Mouse (Mus musculus): ENCODE results near the gene Hyal6. TPM values are rescaled to one million over a fixed set of nuclear protein-coding genes. Genes with fewer than 3 reads are reported as not detected.

Hyal6 gene
- not detected in 2 replicates for polyA plus RNA-seq (2016; fragmentation: Nextera tagmentation; extraction: Ambion mirVana)

- H3K4me1 ChIP-seq (replicated peaks): no peaks in the 10 kb centered on the region
- H3K4me3 ChIP-seq (replicated peaks): no peak within 1 kb of the TSS
- H3K9me3 ChIP-seq: no peaks in the 10 kb centered on the region
- WGBS: 83% methylated on average over 3 of the region's 3 CpGs
- no peak within 1 kb of the TSS for H3K27ac ChIP-seq
- no peak for ATAC-seq (ENCODE audit: insufficient number of reproducible peaks, insufficient read depth, low FRiP score, low TSS enrichment, low read depth)
- H3K4me2 ChIP-seq: no peak within 1 kb of the TSS
- no peaks in the 10 kb centered on the region for H3K27me3 ChIP-seq
- H3K9ac ChIP-seq (replicated peaks): no peak within 1 kb of the TSS
- H3K36me3 ChIP-seq: no peaks in the 10 kb centered on the region
These were observed at the start of gene Hyal6 for GRCm38 (mm10) chr6:24732945-24733344. Gene Hyal6 (plus strand): TSS chr6:24733245.

- Histone ChIP-seq H3K4me2 (no peak overlapping the region), H3K9me3 (no peaks in the 10 kb centered on the region), H3K4me3 (replicated peaks) (no peak overlapping the region), H3K27ac (no peak overlapping the region), H3K36me3 (no peaks in the 10 kb centered on the region), H3K9ac (replicated peaks) (no peak overlapping the region), H3K4me1 (replicated peaks) (no peaks in the 10 kb centered on the region), H3K27me3 (no peaks in the 10 kb centered on the region)
- no peak for ATAC-seq (ENCODE audit: insufficient number of reproducible peaks, insufficient read depth, low FRiP score, low TSS enrichment, low read depth)
- 54% methylated on average over 1 of the region's 1 CpGs for WGBS
These were observed 45.2 kb upstream of the Hyal6 start for GRCm38 (mm10) chr6:24687871-24688270.

- no peaks in the 10 kb centered on the region for H3K27me3 ChIP-seq
- H3K4me3 ChIP-seq (replicated peaks): no peak overlapping the region
- no peak overlapping the region for H3K9ac ChIP-seq (replicated peaks)
- no peak for ATAC-seq (ENCODE audit: insufficient number of reproducible peaks, insufficient read depth, low FRiP score, low TSS enrichment, low read depth)
- no peak overlapping the region for H3K4me2 ChIP-seq
- H3K27ac ChIP-seq: no peak overlapping the region
- H3K36me3 ChIP-seq: no peaks in the 10 kb centered on the region
- no peaks in the 10 kb centered on the region for H3K4me1 ChIP-seq (replicated peaks)
- 84% methylated on average over 11 of the region's 11 CpGs for WGBS
- no peaks in the 10 kb centered on the region for H3K9me3 ChIP-seq
These were observed 38.3 kb upstream of the Hyal6 start for GRCm38 (mm10) chr6:24694455-24695410.

GRCm38 (mm10) chr6:24696117-24696516 lies 36.9 kb upstream of the Hyal6 start:
- no peak overlapping the region for H3K4me3 ChIP-seq (replicated peaks)
- no peaks in the 10 kb centered on the region for H3K27me3 ChIP-seq
- no peaks in the 10 kb centered on the region for H3K4me1 ChIP-seq (replicated peaks)
- no peak for ATAC-seq (ENCODE audit: insufficient number of reproducible peaks, insufficient read depth, low FRiP score, low TSS enrichment, low read depth)
- H3K4me2 ChIP-seq: no peak overlapping the region
- no peak overlapping the region for H3K9ac ChIP-seq (replicated peaks)
- WGBS: 83% methylated on average over 4 of the region's 4 CpGs
- no peak overlapping the region for H3K27ac ChIP-seq
- no peaks in the 10 kb centered on the region for H3K36me3 ChIP-seq
- no peaks in the 10 kb centered on the region for H3K9me3 ChIP-seq

GRCm38 (mm10) chr6:24697216-24697615 lies 35.8 kb upstream of the Hyal6 start:
- no peaks in the 10 kb centered on the region for H3K9me3 ChIP-seq
- no peak for ATAC-seq (ENCODE audit: insufficient number of reproducible peaks, insufficient read depth, low FRiP score, low TSS enrichment, low read depth)
- H3K36me3 ChIP-seq: no peaks in the 10 kb centered on the region
- WGBS: 87% methylated on average over 5 of the region's 5 CpGs
- no peak overlapping the region for H3K9ac ChIP-seq (replicated peaks)
- H3K27me3 ChIP-seq: no peaks in the 10 kb centered on the region
- no peak overlapping the region for H3K27ac ChIP-seq
- no peak overlapping the region for H3K4me3 ChIP-seq (replicated peaks)
- H3K4me1 ChIP-seq (replicated peaks): no peaks in the 10 kb centered on the region
- H3K4me2 ChIP-seq: no peak overlapping the region

GRCm38 (mm10) chr6:24707090-24707489 lies 26.0 kb upstream of the Hyal6 start:
- Histone ChIP-seq H3K9me3 (no peaks in the 10 kb centered on the region), H3K36me3 (no peaks in the 10 kb centered on the region), H3K4me3 (replicated peaks) (no peak overlapping the region), H3K27ac (no peak overlapping the region), H3K4me2 (no peak overlapping the region), H3K27me3 (no peaks in the 10 kb centered on the region), H3K9ac (replicated peaks) (no peak overlapping the region), H3K4me1 (replicated peaks) (no peaks in the 10 kb centered on the region)
- no peak for ATAC-seq (ENCODE audit: insufficient number of reproducible peaks, insufficient read depth, low FRiP score, low TSS enrichment, low read depth)
- WGBS: 84% methylated on average over 5 of the region's 5 CpGs

- WGBS: 81% methylated on average over 2 of the region's 2 CpGs
- no peak for ATAC-seq (ENCODE audit: insufficient number of reproducible peaks, insufficient read depth, low FRiP score, low TSS enrichment, low read depth)
These were observed 25.5 kb upstream of the Hyal6 start for GRCm38 (mm10) chr6:24707499-24707898.

GRCm38 (mm10) chr6:24721317-24722099 lies 11.5 kb upstream of the Hyal6 start:
- Histone ChIP-seq H3K4me3 (replicated peaks) (no peak overlapping the region), H3K4me2 (no peak overlapping the region), H3K9ac (replicated peaks) (no peak overlapping the region), H3K4me1 (replicated peaks) (no peaks in the 10 kb centered on the region), H3K36me3 (no peaks in the 10 kb centered on the region), H3K9me3 (no peaks in the 10 kb centered on the region), H3K27ac (no peak overlapping the region), H3K27me3 (no peaks in the 10 kb centered on the region)
- 32% methylated on average over 13 of the region's 13 CpGs for WGBS
- no peak for ATAC-seq (ENCODE audit: insufficient number of reproducible peaks, insufficient read depth, low FRiP score, low TSS enrichment, low read depth)

More at GRCm38 (mm10) chr6:24707499-24707898, 25.5 kb upstream of the Hyal6 start:
- Histone ChIP-seq H3K9ac (replicated peaks) (no peak overlapping the region), H3K4me1 (replicated peaks) (no peaks in the 10 kb centered on the region), H3K9me3 (no peaks in the 10 kb centered on the region), H3K27me3 (no peaks in the 10 kb centered on the region), H3K27ac (no peak overlapping the region), H3K4me2 (no peak overlapping the region), H3K4me3 (replicated peaks) (no peak overlapping the region), H3K36me3 (no peaks in the 10 kb centered on the region)

- H3K9me3 ChIP-seq: no peaks in the 10 kb centered on the region
- H3K27me3 ChIP-seq: no peaks in the 10 kb centered on the region
- H3K27ac ChIP-seq: no peak overlapping the region
- no peak for ATAC-seq (ENCODE audit: insufficient number of reproducible peaks, insufficient read depth, low FRiP score, low TSS enrichment, low read depth)
- H3K4me1 ChIP-seq (replicated peaks): no peaks in the 10 kb centered on the region
- no peak overlapping the region for H3K9ac ChIP-seq (replicated peaks)
- H3K4me3 ChIP-seq (replicated peaks): no peak overlapping the region
- H3K36me3 ChIP-seq: no peaks in the 10 kb centered on the region
- WGBS: 83% methylated on average over 1 of the region's 1 CpGs
- no peak overlapping the region for H3K4me2 ChIP-seq
These were observed 4.9 kb upstream of the Hyal6 start for GRCm38 (mm10) chr6:24728130-24728529.

GRCm38 (mm10) chr6:24734565-24734964 lies 1.5 kb downstream of the Hyal6 start:
- H3K9me3 ChIP-seq: no peaks in the 10 kb centered on the region
- 82% methylated on average over 6 of the region's 6 CpGs for WGBS
- no peak for ATAC-seq (ENCODE audit: insufficient number of reproducible peaks, insufficient read depth, low FRiP score, low TSS enrichment, low read depth)

GRCm38 (mm10) chr6:24748029-24748428 lies 15.0 kb downstream of the Hyal6 start, which contains the start of gene Hyal4:
Gene Hyal4 (plus strand): TSS chr6:24748329.
- no peak within 1 kb of the TSS for H3K9ac ChIP-seq (replicated peaks)
- H3K9me3 ChIP-seq: no peaks in the 10 kb centered on the region
- no peaks in the 10 kb centered on the region for H3K36me3 ChIP-seq
- H3K4me2 ChIP-seq: no peak within 1 kb of the TSS
- H3K27ac ChIP-seq: no peak within 1 kb of the TSS
- no peak for ATAC-seq (ENCODE audit: insufficient number of reproducible peaks, insufficient read depth, low FRiP score, low TSS enrichment, low read depth)
- no peaks in the 10 kb centered on the region for H3K4me1 ChIP-seq (replicated peaks)
- WGBS: 81% methylated on average over 4 of the region's 4 CpGs
- no peak within 1 kb of the TSS for H3K4me3 ChIP-seq (replicated peaks)
- H3K27me3 ChIP-seq: no peaks in the 10 kb centered on the region

More at GRCm38 (mm10) chr6:24734565-24734964, 1.5 kb downstream of the Hyal6 start:
- H3K36me3 ChIP-seq: no peaks in the 10 kb centered on the region
- no peak overlapping the region for H3K4me3 ChIP-seq (replicated peaks)
- no peaks in the 10 kb centered on the region for H3K27me3 ChIP-seq
- H3K4me1 ChIP-seq (replicated peaks): no peaks in the 10 kb centered on the region
- no peak overlapping the region for H3K9ac ChIP-seq (replicated peaks)
- no peak overlapping the region for H3K27ac ChIP-seq
- no peak overlapping the region for H3K4me2 ChIP-seq
